Mouse (Mus musculus) spleen, adult 2 months (tissue): Measurements from ENCODE around the gene Zyg11a. TPM values are rescaled to one million over a fixed set of nuclear protein-coding genes. Genes with fewer than 3 reads are reported as not detected.

Source experiments
- DNase-seq, 2 experiments: peaks; one replicate each; pipeline versions ENCODE4 v3.0.0 to v3.0.0-alpha.2; 2012 to 2021; ENCODE audit warnings: low spot score in 2 of 2, low read depth in 1 of 2
- H3K27ac ChIP-seq: fragments of 200-500 bp; 2 replicates; pipeline ENCODE4 v1.5.1; 2012; ENCODE audit warnings: low read length, inconsistent platforms; ENCODE audit not compliant: insufficient read depth
- H3K27me3 ChIP-seq: fragments of 200-500 bp; 2 replicates; pipeline ENCODE4 v1.6.1; 2012; ENCODE audit warnings: mild to moderate bottlenecking, moderate library complexity, low read length, inconsistent platforms; ENCODE audit not compliant: control insufficient read depth, insufficient read depth
- H3K36me3 ChIP-seq: fragments of 200-500 bp; 2 replicates; pipeline ENCODE4 v1.6.1; 2012; ENCODE audit warnings: mild to moderate bottlenecking, low read length, inconsistent platforms; ENCODE audit not compliant: control insufficient read depth, insufficient read depth
- H3K4me1 ChIP-seq: fragments of 200-500 bp; 2 replicates; pipeline ENCODE4 v1.6.1; 2011; ENCODE audit warnings: inconsistent platforms; ENCODE audit not compliant: control insufficient read depth, insufficient read depth, insufficient read length
- H3K4me3 ChIP-seq: fragments of 200-500 bp; 2 replicates; pipeline ENCODE4 v1.5.1; 2011; ENCODE audit warnings: mild to moderate bottlenecking, inconsistent platforms; ENCODE audit not compliant: insufficient read depth, insufficient read length; ENCODE audit errors: extremely low read depth
- CTCF ChIP-seq: fragments of 200-500 bp; IDR thresholded peaks from 2 replicates; pipeline ENCODE4 v1.5.1; 2011; ENCODE audit warnings: mild to moderate bottlenecking, inconsistent platforms; ENCODE audit not compliant: insufficient read depth, insufficient read length, insufficient replicate concordance; ENCODE audit errors: extremely low read depth
- POLR2A ChIP-seq: fragments of 200-500 bp; IDR thresholded peaks from 2 replicates; pipeline ENCODE4 v1.6.1; 2011; ENCODE audit warnings: low read depth, low read length, inconsistent platforms
- WGBS: fragments of 180-500 bp; shearing (Covaris S2); methylation state at CpG from one replicate; pipeline ENCODE4 v1.1.7; 2018; 5-methylcytosine and 5-hydroxymethylcytosine counted together
- polyA plus RNA-seq: library from polyadenylated mRNA; depleted of rRNA; stranded (reverse); fragments of >200 nt; gene quantifications from 2 replicates; pipeline ENCODE4 v1.2.3, GENCODE M21; 2012

Zyg11a gene
- polyA plus RNA-seq, 1 experiment: 0.04 TPM

- no peaks in the 10 kb centered on the region for H3K4me1 ChIP-seq
- no peak for DNase-seq
- TF ChIP-seq POLR2A (no peak), CTCF (no peak)
- no peaks in the 10 kb centered on the region for H3K27me3 ChIP-seq
- H3K36me3 ChIP-seq: no peaks in the 10 kb centered on the region
- no peak overlapping the region for H3K27ac ChIP-seq
- WGBS: 84% methylated on average over 3 of the region's 3 CpGs
- H3K4me3 ChIP-seq: no peak overlapping the region
Observed at GRCm38 (mm10) chr4:108225341-108225872, 7.6 kb upstream of the Zyg11a start.

GRCm38 (mm10) chr4:108222507-108222906 lies 4.7 kb upstream of the Zyg11a start:
- no peak overlapping the region for H3K4me3 ChIP-seq
- TF ChIP-seq CTCF (no peak), POLR2A (no peak)
- WGBS: 89% methylated on average over 5 of the region's 5 CpGs

GRCm38 (mm10) chr4:108219019-108219418 lies 1.2 kb upstream of the Zyg11a start:
- Histone ChIP-seq H3K4me1 (peaks cover 8% of the 10 kb centered on the region), H3K4me3 (no peak overlapping the region), H3K27ac (no peak overlapping the region), H3K27me3 (peaks cover 9% of the 10 kb centered on the region), H3K36me3 (no peaks in the 10 kb centered on the region)
- no peak for TF ChIP-seq CTCF
- TF ChIP-seq POLR2A: no peak
- WGBS: 45% methylated on average over 9 of the region's 9 CpGs
- no peak for DNase-seq

More at GRCm38 (mm10) chr4:108222507-108222906, 4.7 kb upstream of the Zyg11a start:
- Histone ChIP-seq H3K27me3 (peaks cover 5% of the 10 kb centered on the region), H3K4me1 (peaks cover 4% of the 10 kb centered on the region), H3K36me3 (no peaks in the 10 kb centered on the region), H3K27ac (no peak overlapping the region)
- no peak for DNase-seq

- peaks cover 8% of the 10 kb centered on the region for H3K4me1 ChIP-seq
- 91% methylated on average over 2 of the region's 2 CpGs for WGBS
- no peak for DNase-seq
- no peaks in the 10 kb centered on the region for H3K36me3 ChIP-seq
- H3K4me3 ChIP-seq: no peak overlapping the region
- H3K27ac ChIP-seq: no peak overlapping the region
- peaks cover 9% of the 10 kb centered on the region for H3K27me3 ChIP-seq
- TF ChIP-seq CTCF: no peak
- TF ChIP-seq POLR2A: no peak
Observed at GRCm38 (mm10) chr4:108213023-108213422, 4.8 kb downstream of the Zyg11a start.

- no peaks in the 10 kb centered on the region for H3K27me3 ChIP-seq
- WGBS: 92% methylated on average over 6 of the region's 6 CpGs
- no peaks in the 10 kb centered on the region for H3K4me1 ChIP-seq
- no peaks in the 10 kb centered on the region for H3K36me3 ChIP-seq
- no peak for DNase-seq
- H3K4me3 ChIP-seq: no peak overlapping the region
- no peak for TF ChIP-seq POLR2A
- no peak for TF ChIP-seq CTCF
- no peak overlapping the region for H3K27ac ChIP-seq
Observed at GRCm38 (mm10) chr4:108204629-108205028, 13.2 kb downstream of the Zyg11a start.

GRCm38 (mm10) chr4:108199236-108199635 lies 18.6 kb downstream of the Zyg11a start:
- H3K36me3 ChIP-seq: no peaks in the 10 kb centered on the region
- no peak overlapping the region for H3K27ac ChIP-seq
- DNase-seq: no peak
- H3K4me3 ChIP-seq: no peak overlapping the region
- 72% methylated on average over 2 of the region's 2 CpGs for WGBS
- TF ChIP-seq POLR2A: no peak
- TF ChIP-seq CTCF: no peak
- H3K4me1 ChIP-seq: no peaks in the 10 kb centered on the region
- no peaks in the 10 kb centered on the region for H3K27me3 ChIP-seq

GRCm38 (mm10) chr4:108196277-108196855 lies 21.5 kb downstream of the Zyg11a start:
- Histone ChIP-seq H3K27ac (no peak overlapping the region), H3K4me1 (no peaks in the 10 kb centered on the region), H3K4me3 (no peak overlapping the region), H3K27me3 (no peaks in the 10 kb centered on the region), H3K36me3 (no peaks in the 10 kb centered on the region)
- DNase-seq: no peak
- TF ChIP-seq POLR2A: no peak
- 90% methylated on average over 6 of the region's 6 CpGs for WGBS
